Mouse (Mus musculus) liver, adult 2 months (tissue): ENCODE results near the gene Nck1. TPM values are rescaled to one million over a fixed set of nuclear protein-coding genes. Genes with fewer than 3 reads are reported as not detected.

ENCODE experiments used
- DNase-seq: peaks from one replicate; pipeline ENCODE4 v3.0.0-alpha.2; 2011; ENCODE audit warnings: low read depth, low spot score; ENCODE audit errors: extremely low read depth
- H3K27ac ChIP-seq: fragments of 200-500 bp; replicated peaks from 2 replicates; pipeline ENCODE4 v1.5.1; 2012; ENCODE audit warnings: low read depth, mild to moderate bottlenecking, control low read depth, inconsistent platforms, low read length; ENCODE audit not compliant: insufficient read depth
- H3K27me3 ChIP-seq: fragments of 200-500 bp; 2 replicates; pipeline ENCODE4 v1.6.1; 2012; ENCODE audit warnings: mild to moderate bottlenecking, moderate library complexity, low read length, inconsistent platforms; ENCODE audit not compliant: control insufficient read depth, insufficient read depth
- H3K36me3 ChIP-seq: fragments of 200-500 bp; 2 replicates; pipeline ENCODE4 v1.6.1; 2012; ENCODE audit warnings: low read length, inconsistent platforms; ENCODE audit not compliant: control insufficient read depth, insufficient read depth
- H3K4me1 ChIP-seq: fragments of 200-500 bp; 2 replicates; pipeline ENCODE4 v1.6.1; 2011; ENCODE audit warnings: low read length; ENCODE audit not compliant: control insufficient read depth, insufficient read depth
- H3K4me3 ChIP-seq: fragments of 200-500 bp; 2 replicates; pipeline ENCODE4 v1.5.1; 2011; ENCODE audit warnings: low read depth, mild to moderate bottlenecking, control low read depth, low read length, moderate library complexity; ENCODE audit not compliant: insufficient read depth
- H3K79me2 ChIP-seq: fragments of 200-500 bp; 2 replicates; pipeline ENCODE4 v1.6.1; 2012; ENCODE audit warnings: inconsistent platforms, mild to moderate bottlenecking, low read length, moderate library complexity; ENCODE audit not compliant: control insufficient read depth, insufficient read depth
- H3K9ac ChIP-seq: fragments of 200-500 bp; 2 replicates; pipeline ENCODE4 v1.6.1; 2012; ENCODE audit warnings: low read depth, mild to moderate bottlenecking, control low read depth, inconsistent platforms, low read length
- CTCF ChIP-seq: fragments of 200-500 bp; IDR thresholded peaks from 2 replicates; pipeline ENCODE4 v1.5.1; 2011; ENCODE audit warnings: low read depth, low read length, control low read depth
- POLR2A ChIP-seq: fragments of 200-500 bp; IDR thresholded peaks from 2 replicates; pipeline ENCODE4 v1.6.1; 2011; ENCODE audit warnings: low read length, control low read depth; ENCODE audit not compliant: insufficient read depth; ENCODE audit errors: extremely low read depth
- WGBS: fragments of 180-500 bp; shearing (Covaris S2); methylation state at CpG from one replicate; pipeline ENCODE4 v1.1.7; 2018; 5-methylcytosine and 5-hydroxymethylcytosine counted together
- polyA plus RNA-seq: library from polyadenylated mRNA; depleted of rRNA; stranded (reverse); fragments of >200 nt; gene quantifications from 2 replicates; pipeline ENCODE4 v1.2.3, GENCODE M21; 2012
- total RNA-seq: library from RNA; depleted of rRNA; stranded (reverse); fragments of >200 nt; gene quantifications from 2 replicates; pipeline ENCODE4 v1.2.3, GENCODE M21; 2014

Gene Nck1
- total and polyA plus RNA-seq, 2 experiments, result 2.6 to 17.0 TPM

DNA sequence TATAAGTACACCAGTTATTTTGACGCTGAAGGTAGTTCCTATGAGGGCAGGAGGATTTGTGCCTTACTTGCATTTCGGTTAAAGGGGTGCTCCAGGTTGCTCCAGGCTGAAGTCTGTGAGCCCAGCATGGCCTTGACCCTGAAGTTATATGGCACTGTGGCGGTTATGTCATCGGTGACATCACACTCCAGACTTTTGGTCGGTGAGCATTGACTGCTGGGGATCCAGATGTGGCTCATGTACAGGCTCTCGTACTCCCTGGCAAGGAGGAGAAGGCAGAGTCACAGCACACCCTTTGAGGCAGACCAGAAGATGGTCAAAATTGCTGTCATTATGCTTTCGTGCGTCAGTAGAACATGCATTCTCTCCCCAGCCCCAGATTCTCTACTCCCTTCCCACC is 73.0 kb downstream of the Nck1 start:
- H3K36me3 ChIP-seq, result no peaks in the 10 kb centered on the region; the same call in 1 of the 2 replicates
- H3K27me3 ChIP-seq, result no peaks in the 10 kb centered on the region
- no peaks in the 10 kb centered on the region for H3K79me2 ChIP-seq
- no peak overlapping the region for H3K27ac ChIP-seq
- TF ChIP-seq CTCF, result no peak
- no peak for TF ChIP-seq POLR2A
- no peak for DNase-seq
- no peaks in the 10 kb centered on the region for H3K4me1 ChIP-seq
- H3K9ac ChIP-seq, result no peak overlapping the region
- WGBS, result 92% methylated on average over 8 of the region's 8 CpGs
- no peak overlapping the region for H3K4me3 ChIP-seq

DNA sequence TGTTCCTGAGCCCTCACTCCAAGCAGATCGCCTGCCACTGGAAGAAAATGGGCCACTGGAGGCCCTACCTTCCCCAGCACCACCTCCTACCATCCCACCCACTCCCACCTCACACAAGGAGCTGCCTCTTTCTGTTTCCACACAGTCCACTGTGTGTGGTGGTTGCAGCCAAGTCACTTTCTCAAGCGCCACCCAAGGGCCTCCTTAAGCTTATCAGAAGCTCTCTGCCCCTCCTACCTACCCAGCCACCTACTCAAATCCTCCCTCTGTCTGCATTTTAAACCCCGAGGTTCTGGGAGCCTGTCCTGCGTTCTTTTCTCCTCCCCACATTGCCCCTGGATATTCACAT is 74.4 kb downstream of the Nck1 start:
- no peak for DNase-seq
- no peak overlapping the region for H3K27ac ChIP-seq
- H3K4me3 ChIP-seq, result no peak overlapping the region
- no peaks in the 10 kb centered on the region; the same call in 1 of the 2 replicates for H3K36me3 ChIP-seq
- H3K9ac ChIP-seq, result no peak overlapping the region
- H3K4me1 ChIP-seq, result no peaks in the 10 kb centered on the region
- no peaks in the 10 kb centered on the region for H3K27me3 ChIP-seq
- WGBS, result 81% methylated on average over 4 of the region's 4 CpGs
- TF ChIP-seq CTCF (no peak), POLR2A (no peak)
- H3K79me2 ChIP-seq, result no peaks in the 10 kb centered on the region

DNA sequence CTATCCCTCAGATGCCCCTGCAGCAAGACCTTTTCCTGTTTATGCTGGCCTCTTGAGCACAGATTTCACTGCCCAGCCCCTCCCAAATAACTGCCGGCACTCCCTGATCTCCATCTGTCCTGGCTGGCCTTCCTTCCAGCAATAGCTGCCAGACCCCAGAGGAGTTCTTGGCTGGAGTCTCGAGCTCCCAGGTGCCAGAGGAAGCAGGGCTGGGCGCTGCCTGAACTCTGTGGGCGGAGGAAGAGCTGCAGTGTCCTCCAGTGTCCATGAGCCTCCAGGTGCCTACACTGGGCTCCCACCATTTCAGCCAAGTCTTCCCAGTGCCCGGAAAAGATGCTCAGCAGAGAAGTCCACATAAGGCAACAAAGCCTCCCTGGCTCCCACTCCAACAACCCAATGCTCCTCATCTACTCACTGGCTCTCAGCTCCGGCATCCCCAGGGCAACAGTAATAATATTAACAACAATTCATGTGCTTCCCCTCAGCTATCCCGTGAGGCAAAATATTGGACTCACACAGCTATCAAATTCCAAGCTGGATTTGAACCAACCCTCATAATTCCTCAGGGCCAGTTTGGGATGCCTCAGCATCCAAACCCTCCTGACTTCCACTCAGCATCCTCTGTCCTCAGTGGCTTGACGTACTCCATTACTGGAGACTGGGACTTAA is 74.9 kb downstream of the Nck1 start:
- H3K4me3 ChIP-seq, result no peak overlapping the region
- peaks cover 3% of the 10 kb centered on the region; the same call in 1 of the 2 replicates for H3K36me3 ChIP-seq
- H3K4me1 ChIP-seq, result no peaks in the 10 kb centered on the region
- no peak for TF ChIP-seq CTCF
- TF ChIP-seq POLR2A, result no peak
- no peak overlapping the region for H3K27ac ChIP-seq
- DNase-seq, result no peak
- no peaks in the 10 kb centered on the region for H3K27me3 ChIP-seq
- H3K9ac ChIP-seq, result no peak overlapping the region
- WGBS, result 78% methylated on average over 8 of the region's 8 CpGs
- no peaks in the 10 kb centered on the region for H3K79me2 ChIP-seq

DNA sequence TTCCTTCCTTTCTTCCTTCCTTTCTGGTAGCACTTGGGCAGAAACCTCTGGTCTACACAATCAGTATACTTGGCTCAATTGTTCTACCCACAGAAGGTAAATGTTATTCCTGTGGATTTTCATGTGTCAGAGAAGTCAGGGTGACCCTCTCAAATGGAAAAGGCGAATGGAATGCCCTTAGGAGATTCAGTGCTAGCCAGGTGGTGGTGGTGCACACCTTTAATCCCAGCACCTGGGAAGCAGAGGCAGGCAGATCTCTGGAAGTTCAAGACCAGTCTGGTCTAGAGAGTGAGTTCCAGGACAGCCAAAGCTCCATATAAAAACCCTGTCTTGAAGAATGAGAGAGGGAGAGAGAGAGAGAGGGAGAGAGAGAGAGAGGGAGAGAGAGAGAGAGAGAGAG is 75.7 kb downstream of the Nck1 start:
- no peaks in the 10 kb centered on the region for H3K27me3 ChIP-seq
- H3K79me2 ChIP-seq, result no peaks in the 10 kb centered on the region
- 89% methylated on average over 1 of the region's 1 CpGs for WGBS
- no peak overlapping the region for H3K4me3 ChIP-seq
- no peak for DNase-seq
- H3K36me3 ChIP-seq, result peaks cover 5% of the 10 kb centered on the region; the same call in 1 of the 2 replicates
- H3K4me1 ChIP-seq, result no peaks in the 10 kb centered on the region
- H3K27ac ChIP-seq, result no peak overlapping the region
- TF ChIP-seq POLR2A (no peak), CTCF (no peak)
- H3K9ac ChIP-seq, result no peak overlapping the region

DNA sequence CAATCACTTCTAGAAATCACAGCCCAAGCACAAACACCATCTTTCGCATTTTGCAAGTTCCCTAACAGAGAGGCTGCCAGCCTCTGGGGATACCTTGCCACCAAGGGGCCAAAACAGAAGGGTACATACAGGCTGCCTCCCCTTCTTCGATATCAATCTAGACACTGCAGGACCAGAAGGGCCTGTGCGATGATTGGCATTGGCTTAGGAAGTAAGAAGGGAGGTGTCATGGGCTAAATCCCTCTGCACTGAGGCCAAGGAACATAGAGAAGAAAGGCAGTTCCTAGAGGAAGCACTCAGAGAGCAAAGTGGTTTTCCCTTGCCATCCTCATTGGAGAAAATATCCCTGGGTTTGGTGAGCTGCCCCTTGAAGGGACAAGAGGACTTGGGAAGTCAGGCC is 76.3 kb downstream of the Nck1 start:
- Histone ChIP-seq H3K27ac (no peak overlapping the region), H3K4me3 (no peak overlapping the region), H3K9ac (no peak overlapping the region), H3K4me1 (no peaks in the 10 kb centered on the region), H3K27me3 (no peaks in the 10 kb centered on the region), H3K36me3 (peaks cover 5% of the 10 kb centered on the region; the same call in 1 of the 2 replicates), H3K79me2 (no peaks in the 10 kb centered on the region)
- no peak for DNase-seq
- 94% methylated on average over 3 of the region's 3 CpGs for WGBS
- TF ChIP-seq CTCF (no peak), POLR2A (no peak)

DNA sequence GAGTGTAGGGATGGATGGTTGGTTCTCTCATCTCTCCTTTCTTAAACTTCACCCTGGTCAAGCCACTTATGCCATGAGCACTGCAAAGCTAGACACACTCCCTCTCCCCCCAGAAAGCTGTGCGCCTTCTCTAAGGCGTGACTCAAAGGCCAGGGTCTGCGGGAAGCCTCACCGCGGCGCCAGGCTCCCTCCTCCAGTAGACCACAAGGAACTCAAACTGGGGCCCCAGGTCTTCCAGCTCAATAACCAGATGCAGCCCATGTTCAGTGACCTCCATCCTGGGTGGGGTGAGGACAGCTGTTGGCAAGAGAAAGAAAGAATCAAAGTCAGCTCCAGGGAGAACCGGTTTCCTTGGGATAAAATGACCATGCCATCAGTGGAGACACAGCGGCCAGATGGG is 77.8 kb downstream of the Nck1 start:
- WGBS, result 95% methylated on average over 8 of the region's 8 CpGs
- H3K9ac ChIP-seq, result no peak overlapping the region

More for the DNA sequence above, 77.8 kb downstream of the Nck1 start:
- TF ChIP-seq POLR2A (no peak), CTCF (no peak)
- no peak for DNase-seq
- peaks cover 5% of the 10 kb centered on the region; the same call in 1 of the 2 replicates for H3K36me3 ChIP-seq
- no peak overlapping the region for H3K27ac ChIP-seq
- H3K4me1 ChIP-seq, result no peaks in the 10 kb centered on the region
- H3K4me3 ChIP-seq, result no peak overlapping the region
- H3K79me2 ChIP-seq, result no peaks in the 10 kb centered on the region
- H3K27me3 ChIP-seq, result no peaks in the 10 kb centered on the region
